Mouse (Mus musculus): ENCODE measurements at regions not wholly inside any gene's neighbourhood (a gene's known extent, or its start where the extent isn't known, plus 50 kb on each side); places are given as distances from the start of the nearest gene placed in this dataset.
A peak's percentile ranks its signal among the peaks of the same experiment; 100 is the strongest.

DNA sequence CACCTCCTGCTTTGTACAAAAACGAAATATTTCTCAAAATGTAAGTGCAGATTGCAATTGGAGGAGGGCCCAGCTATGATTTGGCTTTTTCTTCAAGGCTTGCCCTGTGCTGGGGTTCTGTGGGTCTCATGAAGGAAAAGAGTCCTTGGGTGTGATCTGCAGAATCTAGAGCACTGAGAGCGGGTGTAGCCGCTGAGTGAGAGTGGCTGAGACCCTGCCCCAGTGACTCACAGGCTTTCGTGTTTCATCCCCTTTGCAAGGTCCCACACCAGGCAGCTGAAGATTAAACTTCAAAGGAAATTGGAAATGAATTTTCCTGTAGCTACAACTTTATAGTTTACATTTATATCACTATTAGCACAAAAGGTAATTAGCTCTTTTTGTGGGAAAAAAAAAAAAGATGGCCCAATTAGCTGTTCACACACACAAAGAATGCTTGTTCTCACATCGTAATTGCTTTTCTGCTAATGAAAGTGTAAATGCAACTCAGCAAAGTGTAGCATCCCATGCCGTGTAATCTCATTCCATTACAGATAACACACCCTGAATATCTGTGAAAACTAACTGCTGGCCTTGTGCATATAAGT, 71.0 kb downstream of the Arrdc3 start:
- Histone ChIP-seq H3K27me3 (replicated peaks; ENCODE audit: insufficient read depth, low read length) (no peaks in the 10 kb centered on the region), H3K9me3 (ENCODE audit: low read length) (no peaks in the 10 kb centered on the region), H3K4me2 (replicated peaks; ENCODE audit: low read depth, low read length) (no peak overlapping the region), H3K36me3 (ENCODE audit: insufficient read depth, low read length) (no peaks in the 10 kb centered on the region), H3K9ac (replicated peaks; ENCODE audit: low read depth) (no peak overlapping the region), H3K27ac (ENCODE audit: low read length) (no peak overlapping the region), H3K4me1 (ENCODE audit: insufficient read depth, low read depth, low read length) (no peaks in the 10 kb centered on the region), H3K4me3 (ENCODE audit: low read depth, low read length) (no peak overlapping the region)
- DNase-seq (ENCODE audit: low spot score) (no peak), ATAC-seq (no peak)
- 62% methylated on average over 6 of the region's 6 CpGs for WGBS
- no peak for TF ChIP-seq EP300 (IDR thresholded peaks at IDR 0.05)
- TF ChIP-seq CTCF (IDR thresholded peaks at IDR 0.05): no peak

DNA sequence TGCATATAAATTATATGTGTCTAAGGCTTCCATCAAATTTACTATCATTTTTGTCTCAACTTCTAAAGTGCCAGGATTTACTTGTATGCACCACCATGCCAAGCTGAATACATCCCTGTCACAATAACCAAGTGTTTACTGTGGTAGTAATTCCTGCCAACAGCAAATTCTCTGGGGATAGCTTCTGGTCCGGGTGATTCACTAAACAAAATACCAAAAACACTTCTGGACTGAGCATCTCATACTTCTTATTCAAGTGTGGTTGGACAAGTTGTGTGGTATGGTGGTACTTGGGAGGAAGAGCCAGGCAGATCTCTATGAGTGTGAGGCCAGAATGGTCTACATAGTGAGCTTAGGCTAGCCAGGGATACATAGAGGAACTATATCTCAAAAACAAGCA, 73.8 kb downstream of the Arrdc3 start:
- TF ChIP-seq CTCF (IDR thresholded peaks at IDR 0.05) (no peak), EP300 (IDR thresholded peaks at IDR 0.05) (no peak)
- Histone ChIP-seq H3K36me3 (ENCODE audit: insufficient read depth, low read length) (no peaks in the 10 kb centered on the region), H3K27me3 (replicated peaks; ENCODE audit: insufficient read depth, low read length) (no peaks in the 10 kb centered on the region), H3K4me1 (ENCODE audit: insufficient read depth, low read depth, low read length) (no peaks in the 10 kb centered on the region), H3K9ac (replicated peaks; ENCODE audit: low read depth) (no peak overlapping the region), H3K4me3 (ENCODE audit: low read depth, low read length) (no peak overlapping the region), H3K4me2 (replicated peaks; ENCODE audit: low read depth, low read length) (no peak overlapping the region), H3K9me3 (ENCODE audit: low read length) (no peaks in the 10 kb centered on the region), H3K27ac (ENCODE audit: low read length) (no peak overlapping the region)
- ATAC-seq (no peak), DNase-seq (ENCODE audit: low spot score) (no peak)
- WGBS: 49% methylated on average over 1 of the region's 1 CpGs

DNA sequence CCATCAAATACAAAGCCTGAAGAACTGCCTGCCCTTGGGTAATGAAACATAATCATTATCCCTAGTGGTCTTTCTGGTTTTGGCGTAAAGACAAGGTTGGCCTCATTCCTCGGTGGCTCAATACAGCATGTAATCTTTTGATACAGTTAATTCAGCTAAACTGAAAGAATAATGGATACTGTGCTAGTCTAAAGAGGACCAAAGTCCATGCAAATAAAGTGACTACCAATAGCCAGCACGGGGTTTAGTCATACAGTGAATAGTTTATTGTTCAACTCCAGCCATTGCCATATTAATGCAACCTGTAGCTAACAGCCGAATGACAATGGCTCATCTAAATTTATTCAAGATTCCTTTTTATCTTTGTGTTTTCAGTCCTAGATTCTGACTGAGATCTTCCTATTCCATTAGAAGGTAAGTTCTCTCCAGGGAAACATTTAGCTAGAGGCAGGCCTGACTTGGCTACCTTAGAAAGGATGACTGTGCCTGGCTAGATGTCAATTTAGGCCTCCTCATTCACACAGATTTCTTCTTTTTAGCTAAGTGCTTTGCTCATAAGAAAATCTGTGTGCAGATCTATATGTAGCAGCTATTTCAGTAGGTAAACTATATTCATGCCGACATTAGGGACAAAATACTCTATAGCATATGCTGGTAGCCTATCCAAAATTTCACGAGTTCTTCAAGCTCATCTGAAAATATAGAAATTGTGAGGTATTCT, 74.4 kb downstream of the Arrdc3 start:
- WGBS: 89% methylated on average over 6 of the region's 6 CpGs
- H3K9me3 ChIP-seq (ENCODE audit: low read length): no peaks in the 10 kb centered on the region
- no peaks in the 10 kb centered on the region for H3K36me3 ChIP-seq (ENCODE audit: insufficient read depth, low read length)
- H3K4me1 ChIP-seq (ENCODE audit: insufficient read depth, low read depth, low read length): no peaks in the 10 kb centered on the region
- DNase-seq (ENCODE audit: low spot score) (no peak), ATAC-seq (no peak)
- no peaks in the 10 kb centered on the region for H3K27me3 ChIP-seq (replicated peaks; ENCODE audit: insufficient read depth, low read length)
- H3K4me2 ChIP-seq (replicated peaks; ENCODE audit: low read depth, low read length): no peak overlapping the region
- H3K27ac ChIP-seq (ENCODE audit: low read length): no peak overlapping the region
- TF ChIP-seq EP300 (IDR thresholded peaks at IDR 0.05): no peak
- no peak for TF ChIP-seq CTCF (IDR thresholded peaks at IDR 0.05)
- no peak overlapping the region for H3K9ac ChIP-seq (replicated peaks; ENCODE audit: low read depth)
- H3K4me3 ChIP-seq (ENCODE audit: low read depth, low read length): no peak overlapping the region

DNA sequence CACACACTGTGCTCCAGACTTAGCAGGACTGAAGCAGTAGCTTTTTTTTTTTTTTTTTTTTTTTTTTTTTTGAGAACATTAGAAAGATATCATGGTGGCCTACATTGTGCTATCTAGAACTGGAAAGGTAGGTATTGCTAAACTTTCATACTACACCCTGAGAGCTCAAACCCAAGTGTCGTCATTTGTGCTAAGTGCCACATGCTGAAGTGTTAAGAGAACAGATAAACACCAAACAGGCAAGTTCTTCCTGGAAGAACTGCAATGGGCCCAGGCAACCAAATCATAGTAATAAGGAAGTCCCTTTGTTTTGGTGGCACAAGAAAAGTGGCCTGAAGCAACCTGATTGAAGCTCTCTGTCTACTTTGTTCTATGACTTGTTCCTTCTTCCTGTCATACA, 76.6 kb downstream of the Arrdc3 start:
- 73% methylated on average over 1 of the region's 1 CpGs for WGBS
- TF ChIP-seq EP300 (IDR thresholded peaks at IDR 0.05) (peak; percentile 77), CTCF (IDR thresholded peaks at IDR 0.05) (no peak)
- H3K4me2 ChIP-seq (replicated peaks; ENCODE audit: low read depth, low read length): no peak overlapping the region
- H3K9me3 ChIP-seq (ENCODE audit: low read length): no peaks in the 10 kb centered on the region
- no peak overlapping the region for H3K4me3 ChIP-seq (ENCODE audit: low read depth, low read length)
- H3K36me3 ChIP-seq (ENCODE audit: insufficient read depth, low read length): no peaks in the 10 kb centered on the region
- H3K27ac ChIP-seq (ENCODE audit: low read length): no peak overlapping the region
- peak; percentile 72 for DNase-seq (ENCODE audit: low spot score)
- H3K9ac ChIP-seq (replicated peaks; ENCODE audit: low read depth): no peak overlapping the region
- H3K4me1 ChIP-seq (ENCODE audit: insufficient read depth, low read depth, low read length): no peaks in the 10 kb centered on the region
- no peaks in the 10 kb centered on the region for H3K27me3 ChIP-seq (replicated peaks; ENCODE audit: insufficient read depth, low read length)
- peak; percentile 33 for ATAC-seq

DNA sequence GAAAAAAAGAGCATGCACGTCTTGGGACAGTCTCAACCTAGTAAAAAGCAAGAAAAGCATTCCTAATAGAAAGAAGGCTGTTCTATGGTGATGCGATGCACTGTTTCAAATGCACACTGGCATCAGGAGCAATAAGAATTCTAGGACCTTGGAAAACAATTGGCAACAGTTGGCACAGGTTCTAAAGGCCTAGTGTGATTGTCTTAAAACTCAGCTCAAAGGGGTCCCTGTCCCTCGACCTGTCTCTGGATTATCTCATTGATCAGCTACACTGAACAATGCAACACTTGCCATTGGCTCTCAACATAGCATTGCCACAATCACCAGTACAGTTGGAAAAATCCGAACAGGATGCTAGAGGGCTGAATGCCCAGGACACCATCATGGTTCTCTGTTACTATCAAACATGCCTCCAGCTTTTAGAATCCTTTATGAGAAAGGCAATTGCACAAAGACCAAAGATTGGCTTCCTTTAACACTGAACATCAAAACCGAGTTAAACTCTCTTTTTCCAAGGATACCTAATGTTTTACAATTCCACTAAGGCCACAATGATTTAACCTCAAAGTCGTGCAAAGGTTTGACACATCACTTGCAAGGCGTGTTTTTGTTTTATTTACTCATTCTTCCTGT, 78.9 kb downstream of the Arrdc3 start:
- no peaks in the 10 kb centered on the region for H3K9me3 ChIP-seq (ENCODE audit: low read length)
- H3K36me3 ChIP-seq (ENCODE audit: insufficient read depth, low read length): no peaks in the 10 kb centered on the region
- WGBS: 48% methylated on average over 7 of the region's 7 CpGs
- H3K4me2 ChIP-seq (replicated peaks; ENCODE audit: low read depth, low read length): peak overlapping the region; percentile 58; the same call in 1 of the 2 replicates
- no peaks in the 10 kb centered on the region for H3K4me1 ChIP-seq (ENCODE audit: insufficient read depth, low read depth, low read length)
- TF ChIP-seq CTCF (IDR thresholded peaks at IDR 0.05) (no peak), EP300 (IDR thresholded peaks at IDR 0.05) (no peak)
- H3K27me3 ChIP-seq (replicated peaks; ENCODE audit: insufficient read depth, low read length): no peaks in the 10 kb centered on the region
- no peak overlapping the region for H3K4me3 ChIP-seq (ENCODE audit: low read depth, low read length)
- H3K9ac ChIP-seq (replicated peaks; ENCODE audit: low read depth): no peak overlapping the region
- ATAC-seq: no peak
- H3K27ac ChIP-seq (ENCODE audit: low read length): peak overlapping the region; percentile 83
- no peak for DNase-seq (ENCODE audit: low spot score)

DNA sequence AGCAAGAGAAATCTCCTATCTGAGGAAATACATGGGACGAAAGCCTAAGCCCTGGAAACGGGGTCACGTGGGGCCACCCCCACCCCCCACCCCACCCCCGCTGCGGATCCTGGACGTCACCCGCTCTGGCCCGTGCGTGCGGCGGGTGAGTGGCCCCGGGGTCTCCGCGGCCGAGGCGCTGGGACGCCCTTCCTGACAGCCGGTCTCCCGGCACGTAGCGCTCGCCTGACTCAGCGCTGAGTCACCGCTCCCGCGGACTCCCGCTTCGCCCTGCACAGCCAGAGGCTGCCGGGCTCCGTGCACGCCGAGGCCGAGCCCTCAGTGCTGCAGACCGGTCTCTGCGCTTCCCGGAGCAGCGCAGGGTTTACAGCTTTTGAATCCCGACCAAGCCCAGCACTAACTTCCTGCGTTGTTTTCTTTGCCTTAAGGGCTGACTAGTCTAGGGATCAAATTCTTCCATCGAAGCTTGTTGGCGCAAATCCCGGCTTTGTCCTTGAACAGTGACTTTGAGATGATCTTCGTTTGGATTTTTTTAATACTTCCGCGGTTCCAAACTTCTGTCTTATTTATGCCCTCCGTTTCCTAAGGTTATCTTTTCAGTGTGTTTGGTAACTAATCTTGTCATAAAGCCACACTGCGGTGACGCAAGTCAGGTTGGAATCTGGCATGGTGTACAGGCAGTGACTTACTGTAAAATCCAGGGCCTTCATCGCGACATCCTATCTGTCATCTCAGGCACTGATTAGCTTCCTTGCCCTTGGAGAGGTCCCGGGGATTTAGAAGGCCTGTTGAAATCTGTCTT, 79.8 kb downstream of the Arrdc3 start:
- peak; percentile 98 for ATAC-seq

More for the DNA sequence above, 79.8 kb downstream of the Arrdc3 start:
- 2% methylated on average over 43 of the region's 51 CpGs for WGBS
- DNase-seq (ENCODE audit: low spot score): peak; percentile 95
- Histone ChIP-seq H3K9me3 (ENCODE audit: low read length) (no peaks in the 10 kb centered on the region), H3K4me2 (replicated peaks; ENCODE audit: low read depth, low read length) (peak overlapping the region; percentile 58), H3K9ac (replicated peaks; ENCODE audit: low read depth) (peak overlapping the region; percentile 32; the same call in 1 of the 2 replicates), H3K27me3 (replicated peaks; ENCODE audit: insufficient read depth, low read length) (no peaks in the 10 kb centered on the region), H3K36me3 (ENCODE audit: insufficient read depth, low read length) (no peaks in the 10 kb centered on the region), H3K27ac (ENCODE audit: low read length) (peak overlapping the region; percentile 83), H3K4me3 (ENCODE audit: low read depth, low read length) (peak overlapping the region; percentile 28), H3K4me1 (ENCODE audit: insufficient read depth, low read depth, low read length) (no peaks in the 10 kb centered on the region)
- TF ChIP-seq EP300 (IDR thresholded peaks at IDR 0.05) (peak; percentile 83), CTCF (IDR thresholded peaks at IDR 0.05) (no peak; the same call in 1 of the 2 replicates)

All from lung, postnatal 0 days (tissue).